Mouse (Mus musculus) lung, postnatal 10 days (tissue): ENCODE measurements around the gene Nmrk2.

ENCODE experiments used
- DNase-seq: peaks from one replicate; pipeline ENCODE4 v3.0.0; 2021

The Nmrk2 gene

DNA sequence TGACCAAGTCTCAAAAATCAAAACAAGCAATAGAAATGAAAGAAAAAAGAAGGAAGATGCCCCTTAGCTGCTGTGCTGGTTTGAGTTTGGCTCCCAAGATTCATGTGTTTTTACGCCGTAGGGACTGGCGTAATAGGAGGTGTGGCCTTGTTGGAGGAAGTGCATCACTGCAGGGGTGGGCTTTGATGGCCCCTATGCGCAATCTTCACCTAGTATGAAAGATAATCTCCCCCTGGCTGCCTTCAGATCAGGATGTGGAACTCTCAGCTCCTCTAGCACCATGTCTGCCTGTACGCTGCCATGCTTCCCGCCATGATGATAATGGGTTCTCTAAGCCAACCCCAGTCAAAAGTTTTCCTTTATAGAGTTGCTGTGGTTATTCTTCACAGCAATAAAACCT is 14.4 kb upstream of the Nmrk2 start:
- DNase-seq, result no peak

- no peak for DNase-seq
Measured at GRCm38 (mm10) chr10:81210154-81210553, 8.3 kb upstream of the Nmrk2 start.

DNA sequence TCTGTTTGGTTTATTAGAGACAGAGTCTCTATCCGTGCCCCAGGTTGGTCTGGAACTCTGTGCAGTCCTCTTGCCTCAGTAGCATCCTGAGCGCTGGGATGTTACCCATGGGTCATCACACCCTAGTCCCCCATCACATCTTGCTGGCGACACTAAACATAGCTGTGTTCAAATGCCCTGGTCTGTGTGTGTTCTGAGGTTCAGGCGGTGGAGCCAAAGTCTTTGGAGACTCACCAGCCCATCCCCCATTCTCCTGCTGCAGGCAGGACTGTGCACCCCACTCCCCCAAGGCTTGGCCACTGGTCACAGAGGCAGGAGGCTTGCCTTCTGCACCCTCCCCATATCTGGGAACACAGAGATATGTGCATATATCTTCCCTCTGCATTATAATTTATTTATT is 2.3 kb upstream of the Nmrk2 start:
- no peak for DNase-seq

DNA sequence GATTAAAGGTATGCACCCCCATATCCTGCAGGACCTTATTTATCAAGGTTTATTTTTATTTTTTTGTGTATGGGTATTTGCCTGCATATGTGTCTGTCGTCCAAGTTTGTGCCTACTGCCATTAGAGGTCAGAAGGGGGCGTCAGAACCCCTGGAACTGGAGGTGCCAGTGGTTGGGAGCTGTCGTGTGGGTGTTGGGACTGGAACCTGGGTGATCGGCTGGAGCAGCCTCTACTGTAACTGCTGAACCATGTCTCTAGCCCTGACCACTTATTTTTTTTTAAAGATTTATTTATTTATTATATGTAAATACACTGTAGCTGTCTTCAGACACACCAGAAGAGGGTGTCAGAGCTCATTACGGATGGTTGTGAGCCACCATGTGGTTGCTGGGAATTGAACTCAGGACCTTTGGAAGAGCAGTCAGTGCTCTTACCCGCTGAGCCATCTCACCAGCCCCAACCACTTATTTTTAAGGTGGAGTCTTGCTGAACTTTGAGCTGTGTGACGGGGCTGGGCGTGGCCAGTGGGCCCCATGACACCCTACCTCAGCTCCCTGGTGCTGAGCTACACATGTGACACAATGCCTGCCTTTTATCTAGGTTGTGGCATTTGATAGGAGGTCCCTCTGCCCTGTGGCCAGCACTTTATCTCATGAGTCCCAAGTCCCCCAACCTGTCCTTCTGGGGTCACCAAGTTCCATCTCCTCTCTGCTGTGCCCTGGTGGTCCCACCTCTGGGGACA is 1.3 kb upstream of the Nmrk2 start:
- DNase-seq, result no peak

DNA sequence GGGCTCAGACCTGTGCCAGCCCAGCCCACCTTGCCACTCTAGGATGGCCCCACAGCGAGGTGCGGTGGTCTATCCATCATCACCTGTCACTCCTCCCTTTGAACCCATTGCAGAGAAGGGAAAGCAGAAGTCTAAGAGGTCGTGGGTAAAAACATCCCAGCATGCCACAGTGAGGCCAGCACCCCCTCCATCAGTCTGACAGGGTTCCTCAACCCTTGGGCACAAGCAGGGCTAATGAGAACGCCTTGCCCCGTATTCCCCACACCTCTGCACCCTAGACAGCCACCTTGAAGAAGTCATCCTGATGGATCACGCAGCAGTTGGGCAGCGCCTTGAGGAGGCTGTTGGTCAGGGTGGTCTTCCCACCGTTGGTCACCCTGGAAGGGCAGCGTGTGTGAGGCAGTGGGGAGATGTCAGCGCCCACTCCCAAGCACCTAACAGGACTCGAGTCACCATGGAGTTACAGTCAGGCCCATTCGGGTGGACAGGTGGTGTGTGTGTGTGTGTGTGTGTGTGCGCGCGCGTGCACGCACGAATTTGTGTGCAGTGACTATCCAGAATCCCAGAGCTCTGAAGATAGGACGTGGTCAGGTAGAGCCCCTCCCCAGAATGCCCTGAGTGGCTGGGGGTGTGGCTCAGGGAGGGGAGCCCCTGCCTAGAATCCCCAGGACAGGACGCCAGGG is 1.1 kb downstream of the Nmrk2 start:
- DNase-seq, result no peak

DNA sequence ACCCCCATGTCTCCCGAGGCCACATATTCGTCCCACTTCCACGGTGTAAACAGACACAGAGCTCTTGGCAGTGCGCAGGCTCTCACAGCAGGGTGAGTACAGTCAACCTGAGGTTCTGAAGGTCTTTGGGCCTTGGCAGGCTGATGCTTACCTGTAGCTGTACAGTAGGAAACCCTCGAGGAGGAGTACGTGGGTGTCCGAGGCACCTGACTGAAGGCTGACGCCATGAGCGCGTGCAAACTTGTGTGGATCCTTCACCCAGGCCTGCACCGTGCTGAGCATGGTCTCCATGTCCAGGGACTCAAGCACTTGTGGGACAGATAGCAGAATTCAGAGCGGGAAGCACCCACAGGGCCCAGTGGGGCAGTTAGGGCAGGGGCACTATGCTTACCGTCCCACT is 1.7 kb downstream of the Nmrk2 start:
- no peak for DNase-seq

- DNase-seq, result no peak
Measured at GRCm38 (mm10) chr10:81198990-81199389, 2.9 kb downstream of the Nmrk2 start.

DNA sequence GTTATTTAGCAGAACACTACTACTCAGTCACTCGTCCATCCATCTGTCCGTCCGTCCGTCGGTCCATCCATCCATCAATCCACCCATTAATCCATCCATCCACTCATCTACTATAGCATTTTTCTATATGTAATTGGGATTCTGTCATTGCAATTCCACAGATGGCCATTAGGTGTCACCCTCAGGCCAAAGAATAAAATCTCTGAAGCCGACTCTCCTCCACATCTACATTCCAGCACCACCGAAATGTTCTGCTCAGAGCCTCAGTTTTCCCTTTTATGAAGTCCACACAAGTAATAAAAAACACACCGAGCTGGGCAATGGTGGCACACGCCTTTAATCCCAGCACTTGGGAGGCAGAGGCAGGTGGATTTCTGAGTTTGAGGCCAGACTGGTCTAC is 3.6 kb downstream of the Nmrk2 start:
- peak; percentile 73 for DNase-seq

- DNase-seq, result no peak
Measured at GRCm38 (mm10) chr10:81197305-81197704, 4.5 kb downstream of the Nmrk2 start.

- DNase-seq, result no peak
Measured at GRCm38 (mm10) chr10:81196470-81197065, 5.3 kb downstream of the Nmrk2 start.

DNA sequence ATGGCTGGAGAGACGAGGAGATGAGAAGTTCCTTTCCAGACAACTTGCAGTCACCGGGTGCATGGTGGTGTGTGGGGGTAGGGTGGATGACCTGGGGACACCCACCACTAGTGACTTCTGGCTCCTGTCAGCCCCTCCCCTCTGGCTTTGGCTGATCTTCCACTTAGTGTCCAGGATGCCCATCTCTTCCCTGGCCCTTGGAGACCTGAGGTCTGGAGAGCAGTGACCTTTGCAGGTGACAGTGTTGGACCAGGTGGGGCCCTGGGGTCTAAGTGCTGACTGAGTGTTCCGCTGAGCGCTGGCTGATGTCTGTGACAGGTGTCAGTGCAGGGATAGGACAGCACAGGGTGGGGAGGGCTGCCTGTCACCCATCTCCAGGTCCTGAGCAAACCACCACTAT is 6.6 kb downstream of the Nmrk2 start:
- DNase-seq, result no peak

DNA sequence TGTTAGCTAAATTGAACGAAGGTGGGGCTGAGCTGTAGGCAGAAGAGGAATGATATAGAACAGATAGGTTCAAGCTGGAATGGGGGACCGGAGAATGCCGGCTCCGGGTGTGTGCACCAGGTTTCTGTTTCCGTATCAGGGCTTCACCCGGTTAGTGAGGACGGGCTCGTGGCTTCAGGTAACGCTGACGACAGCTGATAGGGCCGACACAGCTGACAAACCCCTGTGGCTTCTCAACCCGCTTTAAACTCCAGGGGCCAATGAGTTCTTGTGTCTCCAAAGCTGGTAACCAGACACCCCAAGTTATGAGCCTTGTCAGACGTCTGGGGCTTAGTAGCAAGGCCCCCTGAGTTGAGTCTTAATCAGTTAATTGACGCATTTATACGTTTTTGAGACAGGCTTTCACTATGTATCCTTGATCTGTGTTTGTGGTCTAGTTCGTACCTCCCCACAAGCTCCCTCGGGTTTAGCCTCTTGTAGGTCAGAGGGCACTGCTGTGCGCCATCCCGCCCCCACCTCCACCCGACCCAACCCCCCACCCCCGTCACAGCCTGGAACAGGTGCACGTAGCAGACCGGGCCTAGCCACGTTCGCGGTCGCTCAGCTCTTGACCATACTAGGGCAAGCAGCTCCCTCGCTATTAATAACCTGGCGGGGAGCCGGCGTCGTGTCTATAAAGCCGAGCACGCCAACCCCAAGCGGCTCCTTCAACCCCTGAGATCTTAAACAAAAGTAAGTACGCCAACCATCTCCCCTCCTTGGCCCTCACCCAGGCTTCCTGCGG is 7.7 kb downstream of the Nmrk2 start:
- DNase-seq, result peak; percentile 74

- no peak for DNase-seq
Measured at GRCm38 (mm10) chr10:81192968-81193501, 8.8 kb downstream of the Nmrk2 start.

- DNase-seq, result peak; percentile 83
Measured at GRCm38 (mm10) chr10:81192270-81192967, 9.4 kb downstream of the Nmrk2 start.

GRCm38 (mm10) chr10:81191342-81191982 is 10.4 kb downstream of the Nmrk2 start:
- peak; percentile 56 for DNase-seq

DNA sequence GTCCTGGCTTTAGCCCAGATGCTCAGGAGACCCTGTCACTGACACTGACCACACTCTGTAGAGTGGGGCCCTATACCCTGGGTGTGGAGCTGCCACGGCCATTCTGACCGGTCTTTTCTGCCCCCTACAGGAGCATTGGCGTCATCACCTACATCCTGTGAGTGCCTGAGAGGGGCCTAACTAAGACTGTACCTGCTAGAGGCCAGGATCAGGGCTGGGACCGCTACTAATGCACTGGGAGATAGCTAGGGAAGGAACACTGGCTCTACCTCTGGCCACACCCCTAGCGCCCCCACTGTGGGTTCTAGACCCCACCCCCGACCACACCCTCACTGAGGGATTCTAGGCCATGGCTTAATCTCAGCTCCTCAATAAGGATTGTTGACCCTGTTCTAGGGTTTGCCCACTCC is 10.9 kb downstream of the Nmrk2 start:
- DNase-seq, result peak; percentile 51

- DNase-seq, result peak; percentile 57
Measured at GRCm38 (mm10) chr10:81190236-81190911, 11.5 kb downstream of the Nmrk2 start.

DNA sequence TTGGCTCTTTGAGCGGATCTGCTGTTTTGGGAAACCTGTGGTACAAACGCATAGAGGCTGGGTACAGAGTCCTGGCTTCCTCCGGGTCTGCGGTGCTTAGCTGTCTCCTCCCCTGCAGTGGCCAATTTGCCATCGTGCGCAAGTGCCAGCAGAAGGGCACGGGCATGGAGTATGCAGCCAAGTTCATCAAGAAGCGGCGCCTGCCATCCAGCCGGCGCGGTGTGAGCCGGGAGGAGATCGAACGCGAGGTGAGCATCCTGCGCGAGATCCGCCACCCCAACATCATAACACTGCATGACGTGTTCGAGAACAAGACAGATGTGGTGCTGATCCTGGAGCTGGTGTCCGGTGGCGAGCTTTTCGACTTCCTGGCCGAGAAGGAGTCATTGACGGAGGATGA is 12.0 kb downstream of the Nmrk2 start:
- DNase-seq, result no peak

DNA sequence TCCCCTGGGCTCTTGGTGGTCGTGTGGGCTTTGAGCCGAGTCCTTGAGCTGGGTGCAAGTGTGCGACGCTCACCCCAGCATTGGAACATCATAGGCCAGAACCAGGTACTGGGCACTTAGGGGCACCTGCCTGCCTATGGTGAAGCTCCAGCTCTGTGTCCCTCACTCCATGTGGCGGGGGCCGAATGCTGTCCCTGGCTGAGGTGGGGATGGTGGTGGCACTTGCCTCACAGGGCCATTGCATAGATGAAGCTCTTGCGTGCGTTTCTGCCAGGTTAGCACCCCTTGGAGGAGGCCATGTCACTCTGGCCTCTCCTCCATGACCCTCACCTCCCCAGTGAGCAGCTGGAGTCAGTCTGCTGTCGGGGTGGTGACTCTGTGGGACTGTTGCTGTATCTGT is 14.7 kb downstream of the Nmrk2 start:
- no peak for DNase-seq

DNA sequence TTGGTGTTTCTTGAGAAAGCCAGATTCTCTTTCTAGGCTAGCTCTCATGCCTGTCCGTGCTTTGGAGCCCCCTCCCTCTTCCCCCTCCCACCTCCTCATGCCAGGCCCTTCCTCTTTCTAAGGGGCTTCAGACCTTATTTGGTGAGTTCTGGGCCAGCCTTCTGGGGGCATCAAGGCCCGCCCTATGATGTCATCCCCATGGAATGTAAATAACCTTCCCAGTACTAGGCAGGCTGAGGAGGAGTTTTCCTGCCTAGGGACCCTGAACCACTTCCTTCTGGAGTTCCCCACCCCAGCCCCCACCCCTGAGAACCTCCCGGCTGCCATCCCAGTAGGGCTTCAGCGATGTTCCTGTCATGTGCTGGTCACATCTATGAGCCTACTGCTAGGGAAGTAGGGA is 17.1 kb downstream of the Nmrk2 start:
- DNase-seq, result peak; percentile 86

DNA sequence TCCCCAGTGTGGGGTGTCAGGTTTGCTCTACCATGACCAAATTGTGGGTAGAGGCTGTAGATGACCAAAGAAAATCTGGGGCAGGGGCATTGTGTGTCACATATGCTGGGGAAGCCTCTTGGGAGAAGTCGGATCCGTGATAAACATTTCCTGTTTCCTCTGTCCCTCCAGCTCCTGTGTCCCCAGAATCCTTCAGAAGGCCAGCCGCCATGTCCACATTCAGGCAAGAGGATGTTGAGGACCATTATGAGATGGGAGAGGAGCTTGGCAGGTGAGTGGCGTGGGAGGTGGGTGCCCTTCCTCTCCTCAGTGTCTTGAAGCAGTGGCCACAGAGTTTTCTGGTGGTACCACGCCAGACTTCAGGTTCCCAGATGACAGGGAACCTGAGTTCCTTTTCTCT is 18.0 kb downstream of the Nmrk2 start, which contains the start of gene 4930442H23Rik:
4930442H23Rik (minus strand) TSS at position 45 of the 400 bp plus-strand sequence.
- DNase-seq, result no peak
